Mouse (Mus musculus) liver, adult (tissue): ENCODE results near the gene Arhgef19.

Experiments used
- GATA4 ChIP-seq: IDR thresholded peaks from 2 replicates; pipeline ENCODE4 v1.6.1; 2014; ENCODE audit warnings: mild to moderate bottlenecking, low read length; ENCODE audit not compliant: insufficient replicate concordance

Arhgef19 gene

GRCm38 (mm10) chr4:141302428-141303401, 63.4 kb downstream of the Arhgef19 start:
- TF ChIP-seq GATA4: no peak

- TF ChIP-seq GATA4: no peak
These were observed 64.3 kb downstream of the Arhgef19 start for GRCm38 (mm10) chr4:141303402-141304222.

GRCm38 (mm10) chr4:141304223-141304611, 64.9 kb downstream of the Arhgef19 start:
- TF ChIP-seq GATA4: no peak

GRCm38 (mm10) chr4:141306057-141306456, 66.8 kb downstream of the Arhgef19 start:
- no peak for TF ChIP-seq GATA4
